Mouse (Mus musculus): ENCODE results near the gene Aox2.

Gene Aox2

DNA sequence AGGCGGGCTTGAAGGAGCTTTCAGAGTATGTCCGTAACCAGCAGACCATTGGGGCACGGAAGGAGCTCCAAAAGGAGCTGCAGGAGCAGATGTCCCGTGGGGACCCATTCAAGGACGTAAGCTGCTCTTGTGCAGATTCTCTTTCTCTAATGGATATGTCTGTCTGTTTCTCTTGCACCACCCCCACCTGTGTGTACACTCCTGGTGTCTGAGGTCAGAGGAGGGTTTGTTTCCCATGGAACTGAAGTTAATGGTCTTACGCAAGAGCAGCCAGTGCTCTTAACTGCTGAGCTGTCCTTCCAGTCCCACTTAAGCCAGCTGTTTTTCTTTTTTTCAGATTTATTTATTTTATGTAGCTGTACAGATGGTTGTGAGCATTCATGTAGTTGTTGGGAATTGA is 123.3 kb downstream of the Aox2 start:
- DNase-seq (ENCODE audit: low read depth, low spot score): no peak

DNA sequence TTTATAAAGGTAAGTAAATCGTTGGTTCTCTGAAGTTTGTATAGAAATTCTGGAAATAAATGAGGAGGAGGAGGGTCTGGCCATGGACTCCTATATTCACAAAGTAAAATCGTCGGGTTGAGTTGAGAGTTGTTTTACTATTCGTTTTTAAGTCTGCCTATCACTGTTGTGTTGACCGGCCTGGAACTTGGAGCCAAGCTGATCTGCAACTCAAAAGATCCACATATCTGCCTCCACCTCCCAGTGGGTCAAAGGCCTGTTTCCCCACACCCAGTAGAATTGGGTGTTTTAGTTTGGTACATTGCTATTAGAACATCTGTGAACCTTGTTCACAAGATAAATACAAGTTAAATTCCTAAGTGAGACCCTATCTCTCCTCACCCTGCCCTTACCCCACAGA is 125.6 kb downstream of the Aox2 start:
- no peak for DNase-seq (ENCODE audit: low read depth, low spot score)

DNA sequence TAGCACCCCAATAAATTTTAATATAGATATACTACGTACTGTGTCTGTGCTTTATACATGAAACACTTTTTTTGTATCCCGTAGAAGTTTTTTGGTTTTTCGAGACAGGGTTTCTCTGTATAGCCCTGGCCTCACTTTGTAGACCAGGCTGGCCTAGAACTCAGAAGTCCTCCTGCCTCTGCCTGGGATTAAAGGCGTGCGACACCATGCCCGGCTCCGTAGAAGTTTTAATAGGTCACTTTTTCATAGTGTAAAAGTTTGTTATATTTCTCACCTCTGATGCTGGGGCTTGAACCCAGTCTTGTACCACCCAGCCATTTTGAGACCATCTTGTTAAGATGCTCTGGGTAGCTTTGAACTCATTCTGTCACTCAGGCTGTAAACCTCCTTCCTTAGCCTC is 129.2 kb downstream of the Aox2 start:
- DNase-seq (ENCODE audit: low read depth, low spot score): no peak

DNA sequence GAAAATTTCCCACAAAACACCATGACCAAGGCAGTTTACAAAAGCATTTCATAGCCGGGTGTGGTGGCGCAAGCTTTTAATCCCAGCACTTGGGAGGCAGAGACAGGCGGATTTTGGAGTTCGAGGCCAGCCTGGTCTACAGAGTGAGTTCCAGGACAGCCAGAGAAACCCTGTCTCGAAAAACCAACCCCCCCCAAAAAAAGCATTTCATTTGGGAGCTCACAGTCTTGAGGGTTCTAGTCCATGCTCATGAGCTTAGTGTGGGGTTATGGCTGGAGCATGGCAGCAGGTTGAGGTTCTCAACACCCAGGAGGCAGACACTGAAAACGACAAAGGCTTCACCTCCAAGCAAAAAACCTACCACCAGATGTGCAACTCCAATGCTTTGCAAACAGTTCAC is 130.0 kb downstream of the Aox2 start:
- no peak for DNase-seq (ENCODE audit: low read depth, low spot score)

DNA sequence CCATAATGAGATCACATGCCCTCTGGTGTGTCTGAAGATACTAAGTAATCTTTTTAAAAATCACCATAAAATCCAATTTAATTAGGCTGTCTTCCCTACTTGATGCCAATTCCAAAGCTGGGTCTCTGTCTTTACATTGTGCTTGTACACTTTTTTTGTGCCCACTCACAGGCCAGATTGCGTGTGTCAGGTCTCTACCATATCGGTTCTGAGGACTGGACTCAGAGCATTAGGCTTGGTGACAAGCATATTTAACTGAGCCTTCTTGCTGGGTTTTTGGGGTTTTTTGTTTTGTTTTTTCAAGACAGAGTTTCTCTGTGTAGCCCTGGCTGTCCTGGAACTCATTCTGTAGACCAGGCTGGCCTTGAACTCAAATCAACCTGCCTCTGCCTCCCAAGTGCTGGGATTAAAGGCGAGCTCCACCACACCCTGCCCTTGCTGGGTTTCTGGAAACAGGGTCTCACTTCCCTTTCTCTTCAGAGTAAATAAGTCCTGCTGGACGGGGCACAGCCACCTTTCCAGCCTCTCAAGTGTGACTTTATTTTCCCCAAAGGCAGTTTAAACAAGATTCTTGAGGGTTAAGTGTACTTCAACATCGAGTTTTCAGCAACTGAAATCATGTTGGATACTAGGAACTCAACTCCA is 131.5 kb downstream of the Aox2 start:
- no peak for DNase-seq (ENCODE audit: low read depth, low spot score)

DNA sequence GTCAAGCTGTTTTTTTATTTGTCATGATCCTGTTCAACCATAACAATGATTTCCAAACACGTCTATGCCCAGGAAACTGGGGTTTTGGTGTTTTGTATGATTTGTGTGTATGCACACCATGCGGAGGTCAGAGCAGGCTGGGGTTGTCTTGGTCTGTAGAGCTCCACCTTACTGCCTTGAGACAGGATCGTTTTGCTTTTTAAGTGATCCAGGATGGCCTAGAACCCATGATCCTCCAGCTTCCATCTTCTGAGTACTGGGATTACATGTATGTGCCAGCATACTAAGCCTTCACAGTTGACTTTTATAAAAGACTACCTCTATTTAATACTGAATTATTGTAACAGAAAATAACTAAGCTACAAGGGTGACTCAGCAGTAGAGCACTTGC is 132.1 kb downstream of the Aox2 start:
- no peak for DNase-seq (ENCODE audit: low read depth, low spot score)

DNA sequence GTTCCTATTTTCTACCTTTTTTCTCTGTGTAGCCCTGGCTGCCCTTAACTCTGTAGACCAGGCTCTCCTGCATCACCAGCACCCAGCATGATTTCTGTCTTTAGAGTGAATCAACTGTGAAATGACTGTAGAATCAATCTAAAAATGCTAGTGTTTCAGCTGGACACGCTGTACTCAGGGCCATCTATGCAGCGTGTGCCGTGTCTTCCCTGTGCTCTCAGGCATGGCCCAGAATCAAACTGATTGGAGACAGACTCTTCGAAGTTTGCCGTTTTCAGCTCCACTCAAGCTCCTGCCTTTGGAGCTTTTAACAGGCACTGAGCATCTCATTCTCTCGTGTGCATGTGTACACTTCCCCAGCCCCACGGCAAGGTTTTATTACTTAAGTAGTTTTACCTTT is 132.7 kb downstream of the Aox2 start:
- DNase-seq (ENCODE audit: low read depth, low spot score): no peak

DNA sequence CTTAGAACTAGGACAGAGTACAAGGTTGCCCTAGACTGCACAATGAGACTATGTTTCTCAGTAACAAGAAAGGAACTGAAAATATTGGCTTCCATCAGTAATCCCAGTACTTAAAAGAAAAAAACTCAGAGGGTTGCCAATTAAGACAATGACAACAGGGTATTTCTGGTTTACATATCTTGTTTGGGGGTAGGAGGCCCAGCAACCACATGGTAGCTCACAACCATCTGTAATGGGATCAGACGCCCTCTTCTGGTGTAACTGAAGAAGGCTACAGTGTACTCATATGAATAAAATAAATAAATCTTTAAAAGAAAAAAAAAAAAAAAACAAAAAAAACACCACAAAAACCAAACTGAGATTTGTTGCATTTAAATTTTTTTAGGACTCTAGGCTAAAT is 137.3 kb downstream of the Aox2 start:
- DNase-seq (ENCODE audit: low read depth, low spot score): no peak

DNA sequence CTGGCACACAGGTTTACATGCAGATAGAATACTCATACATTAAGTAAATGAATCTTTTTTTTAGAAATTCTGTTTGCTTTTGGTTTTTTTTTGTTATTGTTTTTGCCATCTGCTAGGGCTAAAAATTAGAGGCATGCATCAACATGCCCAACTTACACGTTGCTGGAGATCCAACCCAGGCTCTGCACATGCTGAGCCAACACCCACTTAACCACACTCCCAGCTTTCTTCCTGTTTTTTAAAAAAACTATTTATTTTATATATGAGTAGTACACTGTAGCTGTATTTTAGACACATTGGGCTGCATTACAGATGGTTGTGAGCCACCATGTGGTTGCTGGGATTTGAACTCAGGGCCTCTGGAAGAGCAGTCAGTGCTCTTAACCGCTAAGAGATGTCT is 137.9 kb downstream of the Aox2 start:
- DNase-seq (ENCODE audit: low read depth, low spot score): no peak

DNA sequence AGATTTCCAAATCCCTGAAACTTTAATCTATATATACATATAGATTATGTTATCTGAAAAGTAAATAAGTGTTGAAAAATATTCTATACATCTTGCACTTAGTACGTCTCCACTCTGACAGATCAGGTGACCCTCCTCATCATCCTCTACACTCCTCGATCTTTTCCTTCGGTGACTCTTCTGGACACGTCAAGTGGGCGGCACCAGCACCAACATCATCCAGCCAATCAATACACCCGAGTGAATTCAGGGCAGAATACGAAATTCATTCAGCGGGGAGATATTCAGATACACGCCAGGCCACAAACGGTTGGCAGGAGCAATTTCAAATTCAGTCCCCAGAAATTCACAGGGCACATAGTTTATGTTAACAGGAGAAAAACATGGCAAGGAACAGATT is 141.9 kb downstream of the Aox2 start:
- DNase-seq (ENCODE audit: low read depth, low spot score): no peak

DNA sequence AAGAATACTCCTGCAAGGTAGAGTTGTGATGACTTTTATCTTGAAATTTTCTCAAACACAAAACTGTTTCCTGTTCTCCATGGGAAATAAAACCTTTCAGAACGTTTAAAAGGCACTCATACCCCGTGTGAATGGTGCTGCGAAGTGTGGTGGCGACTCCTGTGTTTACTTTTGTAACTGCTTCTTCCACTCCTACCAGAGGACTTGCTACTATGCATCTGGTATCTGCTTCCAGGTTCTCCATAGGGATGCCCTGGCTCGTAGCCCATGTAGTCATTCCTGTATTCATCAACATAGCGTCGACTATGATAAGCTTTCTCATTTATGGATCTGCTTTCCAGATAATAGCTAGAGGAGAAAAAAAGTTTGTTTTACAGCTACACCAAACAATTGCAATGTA is 142.8 kb downstream of the Aox2 start:
- DNase-seq (ENCODE audit: low read depth, low spot score): no peak

DNA sequence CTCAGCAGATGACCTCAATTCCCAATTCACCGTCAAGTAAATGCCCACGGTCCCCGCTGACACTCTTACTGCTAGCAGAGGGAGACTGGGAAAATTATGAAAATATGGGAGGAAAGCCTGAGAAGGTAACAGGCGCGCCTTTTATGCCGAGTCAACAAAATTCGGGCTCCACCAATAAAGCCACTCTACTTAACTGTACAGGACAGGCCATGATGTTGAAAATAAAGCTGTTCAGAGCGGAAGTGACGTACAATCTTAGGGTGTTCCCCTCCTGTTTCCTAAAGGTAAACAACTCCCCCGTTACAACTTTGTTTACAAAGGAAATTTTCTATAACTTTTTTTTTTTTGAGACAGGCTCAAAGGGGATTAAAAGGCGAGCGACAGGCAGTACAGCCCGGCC is 144.8 kb downstream of the Aox2 start:
- DNase-seq (ENCODE audit: low read depth, low spot score): peak; percentile 55

DNA sequence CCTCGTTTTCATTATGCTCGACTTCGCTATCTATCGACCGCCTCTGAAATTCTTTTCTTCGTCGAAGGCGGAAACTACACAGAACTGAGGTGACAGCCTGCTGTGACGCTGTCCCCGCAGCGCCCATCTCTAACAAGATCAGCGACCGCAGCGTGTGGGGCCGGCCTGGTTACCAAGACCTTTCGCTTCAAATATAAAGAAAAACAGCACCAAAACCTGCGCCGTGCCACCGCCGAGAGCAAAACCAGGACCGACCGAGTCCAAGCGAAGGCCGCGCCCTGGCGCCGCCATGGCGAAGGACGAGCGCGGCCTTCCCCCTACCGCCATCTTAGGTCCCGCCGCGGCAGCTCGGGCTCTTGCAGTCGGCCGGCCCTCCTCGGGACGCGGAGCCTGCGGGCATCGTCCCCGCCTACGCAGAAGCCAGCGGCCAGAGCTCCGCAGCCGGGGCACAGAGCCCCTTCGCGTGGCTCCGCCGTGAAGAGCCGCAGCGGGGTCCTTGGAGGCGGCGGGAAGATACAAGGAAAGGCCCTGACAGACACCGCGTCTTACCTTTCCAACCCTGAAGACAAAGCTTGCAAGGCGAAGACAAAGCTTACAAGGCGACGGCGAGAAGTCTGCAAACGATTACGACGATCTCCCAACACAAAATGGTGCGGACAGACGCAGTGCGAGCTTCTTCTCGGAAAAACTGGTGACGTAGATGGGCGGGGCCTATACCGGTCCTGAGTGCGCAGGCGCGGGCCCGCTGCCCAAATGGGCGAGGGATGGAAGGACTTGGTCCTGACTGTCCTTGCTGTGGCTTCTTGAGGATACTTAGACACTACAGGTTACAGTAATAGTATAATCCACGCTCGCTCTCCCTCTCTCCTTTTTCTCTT is 145.5 kb downstream of the Aox2 start, which contains the start of gene Clk1:
Gene Clk1, minus strand, starts transcription at position 696 of the 878 bp plus-strand sequence.
- DNase-seq (ENCODE audit: low read depth, low spot score): peak; percentile 91

DNA sequence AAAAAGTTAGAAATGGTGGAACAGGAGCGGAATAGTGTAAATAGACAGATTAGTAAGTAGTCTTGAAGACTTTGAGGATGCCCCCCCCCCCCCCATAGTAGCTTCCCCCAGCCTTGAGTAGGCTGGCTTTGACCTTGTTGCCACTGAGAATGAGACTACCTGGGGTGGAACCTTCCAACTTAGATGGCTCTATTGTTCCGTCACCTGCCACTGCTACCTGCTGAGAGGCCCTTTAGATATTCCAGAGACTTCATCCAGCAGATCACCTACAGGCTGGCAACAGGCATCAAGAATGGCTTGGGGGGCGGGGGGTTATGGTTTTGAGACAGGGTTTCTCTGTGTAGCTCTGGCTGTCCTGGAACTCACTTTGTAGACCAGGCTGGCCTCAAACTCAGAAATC is 146.4 kb downstream of the Aox2 start:
- DNase-seq (ENCODE audit: low read depth, low spot score): no peak
